Mouse (Mus musculus): ENCODE results near the gene Defa32.
"Not testable (repeated sequence)": the region's sequence is repeated elsewhere in the genome, so short reads cannot be mapped to it uniquely, and the experiment has no call there.

The Defa32 gene

DNA sequence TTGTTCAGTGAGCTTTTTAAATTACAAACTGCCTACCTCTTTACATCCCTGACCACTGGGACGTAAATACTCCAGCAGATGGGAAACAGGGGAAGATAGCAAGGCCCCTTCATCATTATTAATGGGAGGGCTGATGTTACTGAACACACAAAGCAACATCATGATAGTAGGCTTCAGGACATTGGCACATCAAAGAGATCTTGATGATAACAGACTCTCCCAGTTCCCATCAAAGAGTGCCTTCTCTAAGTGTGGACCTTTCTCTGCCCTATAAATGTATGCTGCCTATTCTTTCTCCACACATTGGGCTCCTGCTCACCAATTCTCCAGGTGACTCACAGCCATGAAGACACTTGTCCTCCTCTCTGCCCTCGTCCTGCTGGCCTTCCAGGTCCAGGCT, at the start of gene Defa32:
Gene Defa32 (plus strand): TSS at position 301 of the 400 bp plus-strand sequence.
- in situ Hi-C loops (cut with MboI, MseI), result not testable (repeated sequence)

DNA sequence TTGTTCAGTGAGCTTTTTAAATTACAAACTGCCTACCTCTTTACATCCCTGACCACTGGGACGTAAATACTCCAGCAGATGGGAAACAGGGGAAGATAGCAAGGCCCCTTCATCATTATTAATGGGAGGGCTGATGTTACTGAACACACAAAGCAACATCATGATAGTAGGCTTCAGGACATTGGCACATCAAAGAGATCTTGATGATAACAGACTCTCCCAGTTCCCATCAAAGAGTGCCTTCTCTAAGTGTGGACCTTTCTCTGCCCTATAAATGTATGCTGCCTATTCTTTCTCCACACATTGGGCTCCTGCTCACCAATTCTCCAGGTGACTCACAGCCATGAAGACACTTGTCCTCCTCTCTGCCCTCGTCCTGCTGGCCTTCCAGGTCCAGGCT, 19.9 kb upstream of the Defa32 start, which contains the start of gene Defa20:
Gene Defa20 (plus strand): TSS at position 301 of the 400 bp plus-strand sequence.
- in situ Hi-C loops (cut with MboI, MseI), result loop anchor here in 1 of 2 experiments (10.0 kb wide), 1 partner anchor 354 kb away; no protein-coding TSS in a partner anchor

DNA sequence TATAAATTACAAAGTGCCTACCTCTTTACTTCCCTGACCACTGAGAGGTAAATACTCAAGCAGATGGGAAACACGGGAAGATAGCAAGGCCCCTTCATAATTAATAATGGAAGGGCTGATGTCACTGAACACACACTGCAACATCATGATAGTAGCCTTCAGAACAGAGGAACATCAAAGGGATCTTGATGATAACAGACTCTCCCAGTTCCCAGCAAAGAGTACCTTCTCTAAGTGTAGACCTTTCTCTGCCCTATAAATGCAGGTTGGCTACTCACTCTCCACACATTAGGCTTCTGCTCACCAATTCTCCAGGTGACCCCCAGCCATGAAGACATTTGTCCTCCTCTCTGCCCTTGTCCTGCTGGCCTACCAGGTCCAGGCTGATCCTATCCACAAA, 36.3 kb downstream of the Defa32 start, which contains the start of gene Defa37:
Gene Defa37 (plus strand): TSS at position 301 of the 400 bp plus-strand sequence.
- in situ Hi-C loops (cut with MboI, MseI), result not testable (repeated sequence)
